13 mouse cellular contexts compared by ENCODE assay signal in genomic region chr5:141415644-141416243, GRCm38 (mm10).
"Had no signal": no experiment of that assay in that cellular context is flagged by ENCODE, and none has a peak within 500 bp of the region (broad histone marks: within the 10 kb centered on the region; RNA-seq: fewer than 3 reads in every experiment).

No protein-coding gene starts in this region.

- H3K27me3 ChIP-seq: limb, embryonic 12.5 days; liver, embryonic 13.5 days; midbrain, embryonic 15.5 days had no signal

- H3K9ac ChIP-seq: limb, embryonic 12.5 days; liver, embryonic 13.5 days; liver, postnatal 0 days; midbrain, embryonic 15.5 days had no signal

- H3K4me2 ChIP-seq: limb, embryonic 12.5 days; liver, embryonic 13.5 days; midbrain, embryonic 15.5 days had no signal

- H3K27ac ChIP-seq: layer of hippocampus, adult 2 months; limb, embryonic 12.5 days; liver, embryonic 13.5 days; midbrain, embryonic 15.5 days had no signal

- ATAC-seq: inflammation-experienced regulatory T-cells, adult 6 months; liver, postnatal 0 days; midbrain, embryonic 15.5 days had no signal

- DNase-seq: kidney, adult 9 months; kidney, postnatal 10 days; kidney, postnatal 4 days; liver; liver, embryonic 13.5 days; liver, postnatal 0 days; right cerebral cortex, adult 18-20 months; right cerebral cortex, postnatal 25 days; thymus, postnatal 4 days had no signal

- H3K36me3 ChIP-seq: limb, embryonic 12.5 days; liver, embryonic 13.5 days; midbrain, embryonic 15.5 days had no signal

- H3K9me3 ChIP-seq: limb, embryonic 12.5 days; liver, embryonic 13.5 days; midbrain, embryonic 15.5 days had no signal

- H3K4me1 ChIP-seq: limb, embryonic 12.5 days; liver, embryonic 13.5 days; midbrain, embryonic 15.5 days had no signal

- H3K4me3 ChIP-seq: layer of hippocampus, adult 2 months; limb, embryonic 12.5 days; liver, embryonic 13.5 days; midbrain, embryonic 15.5 days had no signal
